Mouse (Mus musculus): ENCODE data around the gene Cox17.

DNA sequence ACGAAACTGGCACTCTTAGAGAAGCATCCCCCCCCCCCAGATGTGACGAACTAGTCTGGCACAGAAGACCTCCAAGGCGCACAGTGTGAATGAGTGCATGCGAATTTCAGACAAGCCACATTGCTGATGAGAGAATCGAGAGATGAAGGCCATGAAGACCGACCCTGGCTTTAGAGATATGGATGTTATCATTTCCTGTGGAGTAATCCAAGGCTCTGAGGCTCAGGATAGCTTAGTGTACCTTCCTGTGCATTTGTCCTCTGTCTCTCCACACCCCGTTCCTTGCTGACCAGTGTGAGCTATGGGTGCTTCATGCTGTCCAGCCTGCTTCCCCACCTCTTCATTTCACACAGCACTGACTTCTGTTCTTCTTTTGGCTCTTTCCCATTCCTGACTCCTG is 28.4 kb downstream of the Cox17 start:
- TF ChIP-seq CTCF (IDR thresholded peaks at IDR 0.05; ENCODE audit: control insufficient read depth, insufficient read depth, insufficient replicate concordance, low read depth, low read length), result no peak
- no peak for TF ChIP-seq POLR2A (IDR thresholded peaks at IDR 0.05; ENCODE audit: control insufficient read depth, low read depth, low read length)

Measured in testis, adult 2 months (tissue).